Mouse (Mus musculus): ENCODE data around the gene Ctbs. TPM values are rescaled to one million over a fixed set of nuclear protein-coding genes. Genes with fewer than 3 reads are reported as not detected.
"Not testable (repeated sequence)": the region's sequence is repeated elsewhere in the genome, so short reads cannot be mapped to it uniquely, and the experiment has no call there.

The Ctbs gene
- polyA plus RNA-seq, 1 experiment from 2014 or later = 5.0 TPM

DNA sequence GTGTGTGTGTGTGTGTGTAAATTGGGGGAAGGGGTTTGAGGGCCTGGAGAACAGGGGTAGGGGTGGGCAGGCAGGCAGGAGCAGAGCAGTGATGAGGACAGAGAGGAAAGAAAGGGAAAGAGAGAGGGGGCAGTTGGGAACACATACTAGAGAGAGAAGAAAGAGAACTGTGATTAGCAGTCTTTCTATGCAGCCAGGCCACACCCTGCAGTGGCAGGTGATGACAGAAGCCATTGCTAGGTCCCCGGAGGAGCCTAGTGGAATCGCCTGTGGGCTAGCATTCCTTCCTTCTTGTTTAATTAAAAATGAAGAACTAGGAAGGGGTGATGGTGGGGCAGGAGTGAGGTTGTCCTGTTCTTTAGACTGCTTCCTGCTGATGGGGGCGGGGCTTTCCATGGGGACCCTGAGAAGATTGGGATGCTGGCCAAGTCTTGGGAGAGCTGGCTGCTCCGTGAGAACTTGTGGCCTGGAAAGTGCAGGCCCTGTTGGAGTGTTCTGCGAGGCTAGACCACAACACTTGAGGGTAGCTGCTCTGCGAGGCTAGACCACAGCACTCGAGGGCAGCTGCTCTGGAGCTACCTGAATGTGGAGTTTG lies 25.2 kb upstream of the Ctbs start:
- H3K4me1 ChIP-seq (ENCODE audit: control insufficient read depth, insufficient read depth, low read depth, low read length) = no peaks in the 10 kb centered on the region
- H3K9me3 ChIP-seq (ENCODE audit: control insufficient read depth, low read length) = no peaks in the 10 kb centered on the region
- H3K9ac ChIP-seq (ENCODE audit: low read depth, low read length) = no peak overlapping the region
- 65% methylated on average over 7 of the region's 7 CpGs for WGBS
- no peaks in the 10 kb centered on the region for H3K27me3 ChIP-seq (replicated peaks; ENCODE audit: control insufficient read depth, insufficient read depth, low read length)
- peaks cover 15% of the 10 kb centered on the region for H3K36me3 ChIP-seq (ENCODE audit: control insufficient read depth, insufficient read depth, low read length)
- ATAC-seq = peak; percentile 26; the same call in 1 of the 2 replicates
- H3K4me3 ChIP-seq (ENCODE audit: low read length) = no peak overlapping the region
- H3K27ac ChIP-seq (ENCODE audit: low read depth, low read length) = no peak overlapping the region
- no peak overlapping the region for H3K4me2 ChIP-seq (ENCODE audit: low read length)

DNA sequence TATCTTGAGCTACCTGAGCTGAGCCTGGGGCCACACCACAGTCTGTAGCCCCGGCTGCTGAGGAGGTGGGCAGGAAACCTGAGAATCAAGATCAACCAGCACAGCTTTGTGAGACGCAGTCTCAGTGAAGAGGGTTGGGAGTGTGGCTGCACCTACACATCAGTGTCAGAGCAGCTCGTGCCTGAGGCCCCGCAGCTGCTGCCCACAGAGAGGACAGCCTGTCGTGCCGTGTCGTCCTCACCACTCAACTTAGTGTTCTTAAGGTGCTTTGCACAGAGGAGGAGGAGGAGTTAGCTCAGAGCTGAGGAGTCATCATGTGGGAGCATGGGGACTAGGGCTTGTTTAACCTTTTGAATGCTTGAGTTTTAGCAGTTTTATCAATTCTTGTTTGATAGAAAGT lies 23.7 kb upstream of the Ctbs start:
- Histone ChIP-seq H3K27ac (ENCODE audit: low read depth, low read length) (no peak overlapping the region), H3K4me2 (ENCODE audit: low read length) (no peak overlapping the region), H3K36me3 (ENCODE audit: control insufficient read depth, insufficient read depth, low read length) (peaks cover 13% of the 10 kb centered on the region), H3K4me3 (ENCODE audit: low read length) (no peak overlapping the region), H3K9ac (ENCODE audit: low read depth, low read length) (no peak overlapping the region), H3K4me1 (ENCODE audit: control insufficient read depth, insufficient read depth, low read depth, low read length) (no peaks in the 10 kb centered on the region), H3K9me3 (ENCODE audit: control insufficient read depth, low read length) (no peaks in the 10 kb centered on the region), H3K27me3 (replicated peaks; ENCODE audit: control insufficient read depth, insufficient read depth, low read length) (no peaks in the 10 kb centered on the region)
- WGBS = 65% methylated on average over 7 of the region's 7 CpGs
- ATAC-seq = no peak

DNA sequence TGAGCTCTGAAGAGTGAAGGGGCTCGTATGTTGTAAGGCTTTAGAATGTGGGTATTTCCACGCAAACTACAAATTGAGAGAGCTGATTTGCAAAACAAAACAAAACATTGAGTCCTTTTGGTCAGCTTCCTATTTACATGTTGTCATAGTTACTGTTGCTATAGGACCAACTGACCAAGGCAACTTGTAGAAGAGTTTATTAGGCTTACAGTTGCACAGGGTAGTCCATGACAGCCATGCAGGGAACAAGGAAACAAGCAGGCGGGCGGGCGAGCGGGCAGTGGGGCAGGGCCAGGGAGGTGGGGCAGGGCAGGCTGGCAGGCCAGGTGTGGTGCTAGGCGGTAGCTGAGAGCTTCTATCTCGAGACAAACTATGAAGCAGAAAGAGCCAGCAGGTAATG lies 23.1 kb upstream of the Ctbs start:
- H3K9ac ChIP-seq (ENCODE audit: low read depth, low read length) = no peak overlapping the region
- no peak overlapping the region for H3K4me2 ChIP-seq (ENCODE audit: low read length)
- ATAC-seq = peak; percentile 53; the same call in 1 of the 2 replicates
- no peak overlapping the region for H3K27ac ChIP-seq (ENCODE audit: low read depth, low read length)
- peaks cover 15% of the 10 kb centered on the region for H3K36me3 ChIP-seq (ENCODE audit: control insufficient read depth, insufficient read depth, low read length)
- 67% methylated on average over 8 of the region's 8 CpGs for WGBS
- no peaks in the 10 kb centered on the region for H3K27me3 ChIP-seq (replicated peaks; ENCODE audit: control insufficient read depth, insufficient read depth, low read length)
- H3K4me1 ChIP-seq (ENCODE audit: control insufficient read depth, insufficient read depth, low read depth, low read length) = no peaks in the 10 kb centered on the region
- no peaks in the 10 kb centered on the region for H3K9me3 ChIP-seq (ENCODE audit: control insufficient read depth, low read length)
- no peak overlapping the region for H3K4me3 ChIP-seq (ENCODE audit: low read length)

DNA sequence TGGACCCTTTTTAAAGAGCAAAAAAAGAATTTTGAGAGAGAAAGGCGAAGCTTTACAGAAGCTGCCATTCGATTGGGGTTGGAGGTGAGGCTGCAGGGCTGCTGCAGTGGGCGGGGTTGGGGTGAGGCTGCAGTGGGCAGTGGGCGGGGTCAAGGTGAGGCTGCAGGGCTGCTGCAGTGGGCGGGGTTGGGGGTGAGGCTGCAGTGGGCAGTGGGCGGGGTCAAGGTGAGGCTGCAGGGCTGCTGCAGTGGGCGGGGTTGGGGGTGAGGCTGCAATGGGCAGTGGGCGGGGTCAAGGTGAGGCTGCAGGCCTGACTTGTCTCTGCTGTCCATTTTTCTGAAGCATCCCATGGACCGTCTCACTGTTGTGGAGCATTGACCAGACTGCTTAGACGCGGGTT lies 16.5 kb upstream of the Ctbs start:
- 91% methylated on average over 11 of the region's 11 CpGs for WGBS
- ATAC-seq; H3K4me3 ChIP-seq (ENCODE audit: low read length); H3K4me2 ChIP-seq (ENCODE audit: low read length); H3K27me3 ChIP-seq (replicated peaks; ENCODE audit: control insufficient read depth, insufficient read depth, low read length); H3K4me1 ChIP-seq (ENCODE audit: control insufficient read depth, insufficient read depth, low read depth, low read length); H3K9me3 ChIP-seq (ENCODE audit: control insufficient read depth, low read length); H3K27ac ChIP-seq (ENCODE audit: low read depth, low read length); H3K9ac ChIP-seq (ENCODE audit: low read depth, low read length): not testable (repeated sequence)
- peaks cover 26% of the 10 kb centered on the region for H3K36me3 ChIP-seq (ENCODE audit: control insufficient read depth, insufficient read depth, low read length)

DNA sequence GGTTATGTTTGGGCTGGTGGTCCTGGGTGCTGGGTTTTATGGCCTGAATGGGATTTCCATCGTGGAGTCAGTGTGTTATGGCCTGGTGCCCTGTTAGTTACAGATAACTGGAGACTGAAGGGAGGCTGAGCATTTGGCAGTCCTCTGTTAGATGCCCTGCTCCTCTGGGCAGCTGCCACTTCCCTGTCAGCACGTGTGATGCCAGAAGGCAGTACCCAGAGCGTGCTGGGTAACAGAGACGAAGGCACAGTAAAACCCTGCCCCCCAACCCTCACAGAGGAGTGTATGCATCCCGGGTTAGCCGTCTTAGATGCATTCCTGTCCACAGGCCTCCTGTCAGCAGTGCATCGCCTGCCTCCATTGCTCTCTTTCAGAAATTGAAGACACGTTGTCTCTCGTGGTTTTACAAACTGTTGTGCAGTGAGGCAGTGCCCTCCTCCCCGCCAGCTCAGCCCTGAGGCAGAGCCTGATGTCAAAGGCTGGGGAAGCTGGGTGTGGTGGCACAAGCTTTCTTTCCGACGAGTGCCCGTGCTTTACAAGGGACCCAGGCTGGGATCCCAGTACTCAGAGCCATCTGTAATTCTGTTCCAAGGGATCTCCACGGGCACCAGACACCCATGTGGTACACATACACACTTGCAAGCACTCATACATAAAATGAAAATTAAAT lies 15.8 kb upstream of the Ctbs start:
- WGBS = 90% methylated on average over 14 of the region's 14 CpGs
- no peaks in the 10 kb centered on the region for H3K9me3 ChIP-seq (ENCODE audit: control insufficient read depth, low read length)
- no peak overlapping the region for H3K9ac ChIP-seq (ENCODE audit: low read depth, low read length)
- H3K27ac ChIP-seq (ENCODE audit: low read depth, low read length) = no peak overlapping the region
- no peaks in the 10 kb centered on the region for H3K27me3 ChIP-seq (replicated peaks; ENCODE audit: control insufficient read depth, insufficient read depth, low read length)
- peaks cover 27% of the 10 kb centered on the region for H3K36me3 ChIP-seq (ENCODE audit: control insufficient read depth, insufficient read depth, low read length)
- H3K4me1 ChIP-seq (ENCODE audit: control insufficient read depth, insufficient read depth, low read depth, low read length) = no peaks in the 10 kb centered on the region
- H3K4me2 ChIP-seq (ENCODE audit: low read length) = no peak overlapping the region
- ATAC-seq = 0 out of 2 replicates have a peak, but pooled peaks have one; percentile 37
- H3K4me3 ChIP-seq (ENCODE audit: low read length) = no peak overlapping the region

DNA sequence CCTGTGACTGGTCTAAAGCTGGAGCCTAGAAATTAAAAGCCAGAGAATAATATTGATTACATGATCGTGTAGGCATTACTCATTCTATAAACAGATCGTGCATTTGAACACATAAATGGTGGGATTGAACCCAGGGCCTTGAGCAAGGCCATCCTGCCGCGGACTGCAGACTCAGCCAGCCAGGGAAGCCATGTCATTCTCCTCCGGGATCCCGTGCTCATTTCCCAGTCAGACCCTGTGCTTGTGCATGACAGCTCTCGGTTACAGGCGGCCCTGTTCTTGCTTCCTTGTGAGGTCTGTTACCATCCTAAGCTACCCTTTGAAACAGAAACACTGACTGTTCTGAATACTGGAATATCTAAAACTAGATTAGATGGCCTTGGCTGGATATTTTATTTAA lies 14.9 kb upstream of the Ctbs start:
- H3K36me3 ChIP-seq (ENCODE audit: control insufficient read depth, insufficient read depth, low read length) = peaks cover 28% of the 10 kb centered on the region
- H3K27me3 ChIP-seq (replicated peaks; ENCODE audit: control insufficient read depth, insufficient read depth, low read length) = no peaks in the 10 kb centered on the region
- no peak overlapping the region for H3K27ac ChIP-seq (ENCODE audit: low read depth, low read length)
- WGBS = 90% methylated on average over 8 of the region's 8 CpGs
- H3K9ac ChIP-seq (ENCODE audit: low read depth, low read length) = no peak overlapping the region
- H3K4me1 ChIP-seq (ENCODE audit: control insufficient read depth, insufficient read depth, low read depth, low read length) = no peaks in the 10 kb centered on the region
- H3K4me3 ChIP-seq (ENCODE audit: low read length) = no peak overlapping the region
- H3K9me3 ChIP-seq (ENCODE audit: control insufficient read depth, low read length) = no peaks in the 10 kb centered on the region
- H3K4me2 ChIP-seq (ENCODE audit: low read length) = no peak overlapping the region
- no peak for ATAC-seq

DNA sequence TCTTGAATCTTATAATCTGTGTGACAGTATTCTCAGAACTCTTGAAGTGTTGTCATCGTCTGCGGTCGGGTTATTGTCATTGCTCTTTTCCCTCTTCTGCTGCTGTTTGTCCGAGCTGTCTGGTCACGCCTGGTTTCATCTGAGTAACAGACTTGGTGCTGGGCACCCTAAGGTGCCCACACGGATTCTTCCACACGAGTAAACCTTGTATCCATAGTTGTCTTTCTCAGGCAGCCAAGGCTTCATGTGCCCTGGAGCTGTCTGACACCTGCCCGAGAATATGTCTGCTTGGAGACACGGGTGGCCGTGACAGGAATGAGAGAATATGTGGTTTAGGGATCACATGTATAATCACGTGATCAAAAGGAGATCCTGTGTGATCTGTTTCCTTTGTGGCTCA lies 14.1 kb upstream of the Ctbs start:
- no peak overlapping the region for H3K9ac ChIP-seq (ENCODE audit: low read depth, low read length)
- no peak overlapping the region for H3K27ac ChIP-seq (ENCODE audit: low read depth, low read length)
- H3K36me3 ChIP-seq (ENCODE audit: control insufficient read depth, insufficient read depth, low read length) = peaks cover 30% of the 10 kb centered on the region
- WGBS = 89% methylated on average over 11 of the region's 11 CpGs
- ATAC-seq = no peak
- no peak overlapping the region for H3K4me2 ChIP-seq (ENCODE audit: low read length)
- no peaks in the 10 kb centered on the region for H3K9me3 ChIP-seq (ENCODE audit: control insufficient read depth, low read length)
- no peak overlapping the region for H3K4me3 ChIP-seq (ENCODE audit: low read length)
- H3K27me3 ChIP-seq (replicated peaks; ENCODE audit: control insufficient read depth, insufficient read depth, low read length) = no peaks in the 10 kb centered on the region
- H3K4me1 ChIP-seq (ENCODE audit: control insufficient read depth, insufficient read depth, low read depth, low read length) = no peaks in the 10 kb centered on the region

DNA sequence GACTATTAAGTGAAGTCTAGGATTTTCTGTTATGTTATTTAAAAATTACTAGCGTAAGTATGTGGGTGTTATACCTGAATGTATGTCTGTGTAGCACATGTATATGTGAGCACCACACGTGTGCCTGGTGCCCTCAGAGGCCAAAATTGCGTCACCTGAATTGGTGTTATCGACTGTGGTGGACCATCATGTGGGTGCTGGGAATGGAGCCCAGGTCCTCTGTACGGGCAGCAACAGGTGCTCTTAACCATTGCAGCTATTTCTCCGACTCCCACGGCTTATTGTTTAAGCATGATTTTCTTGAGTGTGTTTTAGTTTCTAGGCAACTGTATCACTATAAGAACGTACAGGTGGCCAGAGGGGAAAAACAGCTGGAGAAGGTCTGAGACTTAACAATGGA lies 13.5 kb upstream of the Ctbs start:
- no peak overlapping the region for H3K4me2 ChIP-seq (ENCODE audit: low read length)

DNA sequence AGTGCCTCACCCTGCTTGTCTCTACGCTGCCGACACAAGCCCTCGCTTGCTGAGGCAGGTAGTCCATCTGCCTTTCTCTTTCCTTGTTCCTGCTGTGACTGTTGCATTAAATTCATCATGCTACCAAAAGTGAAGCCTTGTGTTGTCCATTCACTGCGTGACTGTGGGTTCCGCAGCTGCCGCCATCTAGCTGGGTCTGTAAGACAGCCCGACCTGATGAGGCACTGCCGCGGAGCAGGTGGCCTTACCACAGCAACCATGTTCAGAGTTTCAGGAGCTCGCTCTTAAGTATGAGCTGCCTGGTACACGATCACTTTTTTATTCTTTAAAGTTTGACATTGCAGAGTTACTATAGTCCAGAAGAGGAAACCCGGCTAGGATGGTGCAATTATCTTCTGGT lies 9.6 kb upstream of the Ctbs start:
- no peak overlapping the region for H3K4me2 ChIP-seq (ENCODE audit: low read length)
- no peak overlapping the region for H3K9ac ChIP-seq (ENCODE audit: low read depth, low read length)
- 91% methylated on average over 12 of the region's 12 CpGs for WGBS
- no peak overlapping the region for H3K4me3 ChIP-seq (ENCODE audit: low read length)
- ATAC-seq = no peak
- no peaks in the 10 kb centered on the region for H3K27me3 ChIP-seq (replicated peaks; ENCODE audit: control insufficient read depth, insufficient read depth, low read length)
- H3K9me3 ChIP-seq (ENCODE audit: control insufficient read depth, low read length) = no peaks in the 10 kb centered on the region
- peaks cover 21% of the 10 kb centered on the region for H3K36me3 ChIP-seq (ENCODE audit: control insufficient read depth, insufficient read depth, low read length)
- H3K4me1 ChIP-seq (ENCODE audit: control insufficient read depth, insufficient read depth, low read depth, low read length) = no peaks in the 10 kb centered on the region
- H3K27ac ChIP-seq (ENCODE audit: low read depth, low read length) = no peak overlapping the region

More for the DNA sequence above, 13.5 kb upstream of the Ctbs start:
- H3K27me3 ChIP-seq (replicated peaks; ENCODE audit: control insufficient read depth, insufficient read depth, low read length) = no peaks in the 10 kb centered on the region
- H3K36me3 ChIP-seq (ENCODE audit: control insufficient read depth, insufficient read depth, low read length) = peaks cover 30% of the 10 kb centered on the region
- H3K4me3 ChIP-seq (ENCODE audit: low read length) = no peak overlapping the region
- H3K9me3 ChIP-seq (ENCODE audit: control insufficient read depth, low read length) = no peaks in the 10 kb centered on the region
- H3K4me1 ChIP-seq (ENCODE audit: control insufficient read depth, insufficient read depth, low read depth, low read length) = no peaks in the 10 kb centered on the region
- H3K9ac ChIP-seq (ENCODE audit: low read depth, low read length) = no peak overlapping the region
- ATAC-seq = no peak
- WGBS = 92% methylated on average over 8 of the region's 8 CpGs
- H3K27ac ChIP-seq (ENCODE audit: low read depth, low read length) = no peak overlapping the region
